In the genomic region with DNA sequence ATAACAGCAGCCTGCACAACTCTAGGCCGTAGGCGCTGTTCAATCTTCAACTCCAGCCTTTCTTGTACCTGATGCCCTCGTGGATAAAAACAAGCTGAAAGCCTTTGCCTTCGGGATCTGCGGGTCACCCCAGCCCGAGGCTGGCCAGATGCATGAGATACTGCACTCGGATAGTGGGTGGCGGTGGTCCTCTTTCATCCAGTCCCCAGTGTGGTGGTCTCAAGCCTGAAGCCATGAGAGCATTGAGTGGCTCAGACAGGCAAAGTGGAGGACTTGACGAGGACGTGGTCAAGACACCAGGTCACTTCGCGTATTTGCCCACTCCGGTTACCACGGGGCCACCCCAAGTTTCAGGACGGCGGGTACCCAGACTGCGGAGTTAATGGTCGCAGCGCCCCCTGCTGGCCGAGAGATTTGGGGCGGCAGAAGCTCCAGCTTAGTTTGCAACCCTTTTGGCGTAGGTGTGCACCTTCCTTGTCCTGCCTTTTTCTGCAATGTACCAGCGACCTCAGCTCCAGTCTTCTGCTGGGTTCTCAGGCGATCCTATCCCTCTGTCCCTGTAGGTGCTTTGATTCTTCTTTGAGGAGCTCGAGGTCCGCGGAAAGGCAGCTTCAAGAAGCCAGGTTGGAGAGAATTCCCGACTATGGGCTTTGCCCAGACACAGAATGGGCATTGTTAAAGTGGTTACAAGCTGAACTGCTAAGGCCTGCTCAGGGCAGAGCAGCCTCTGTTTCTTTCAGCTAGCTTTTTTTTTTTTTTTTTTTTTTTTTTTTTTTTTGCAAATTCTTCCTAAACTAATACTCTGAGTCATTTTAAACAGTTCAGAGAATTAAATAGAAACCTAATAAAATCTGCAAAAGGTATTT, we compare ENCODE assay signal across 7 mouse cellular contexts. TPM values are rescaled to one million over a fixed set of nuclear protein-coding genes. Genes with fewer than 3 reads are reported as not detected.
DNase-seq lines count a peak whose midpoint lies in the region; ATAC-seq and TF ChIP-seq lines count a peak whose summit lies in the region.

No protein-coding gene starts in this region.

- peaks cover 13% of the 10 kb centered on the region for H3K27me3 ChIP-seq in limb, embryonic 10.5 days (ENCODE audit: low read depth, poor library complexity, severe bottlenecking)
- no peaks in the 10 kb centered on the region for H3K27me3 ChIP-seq in midbrain, embryonic 11.5 days (ENCODE audit: control insufficient read depth, insufficient read depth, low read length)
- H3K27me3 ChIP-seq in small intestine, adult 2 months (ENCODE audit: control insufficient read depth, insufficient read depth, low read length): no peaks in the 10 kb centered on the region

- H3K9me3 ChIP-seq in limb, embryonic 10.5 days (replicated peaks): no peaks in the 10 kb centered on the region
- H3K9me3 ChIP-seq in midbrain, embryonic 11.5 days (ENCODE audit: control insufficient read depth, low read length): no peaks in the 10 kb centered on the region

- peak overlapping the region; percentile 48 for H3K4me3 ChIP-seq in gastrocnemius, adult 2 months
- H3K4me3 ChIP-seq in limb, embryonic 10.5 days: peak overlapping the region; percentile 18
- H3K4me3 ChIP-seq in midbrain, embryonic 11.5 days (ENCODE audit: low read depth, low read length): no peak overlapping the region
- no peak overlapping the region for H3K4me3 ChIP-seq in small intestine, adult 2 months (ENCODE audit: low read depth, low read length)

- intact Hi-C loops in gastrocnemius, adult 2 months (cut with DNase I): loop anchor here (1.0 kb wide), 2 partner anchors 45 to 48 kb away; no protein-coding TSS in a partner anchor

- TF ChIP-seq CTCF in gastrocnemius, adult 2 months (IDR thresholded peaks at IDR 0.05): peak; percentile 95
- peak; percentile 88 for TF ChIP-seq CTCF in small intestine, adult 2 months (IDR thresholded peaks at IDR 0.05; ENCODE audit: extremely low read depth, insufficient read length, insufficient replicate concordance, low read depth, low read length)

- H3K27ac ChIP-seq in gastrocnemius, adult 2 months: peak overlapping the region; percentile 48
- 0 out of 2 replicates have a peak overlapping the region, but pooled peaks have one; percentile 3 for H3K27ac ChIP-seq in limb, embryonic 10.5 days
- no peak overlapping the region for H3K27ac ChIP-seq in midbrain, embryonic 11.5 days (ENCODE audit: low read depth, low read length)
- H3K27ac ChIP-seq in small intestine, adult 2 months (ENCODE audit: insufficient read depth, low read depth, low read length): no peak overlapping the region

- 11% methylated on average over 28 of the region's 28 CpGs for WGBS in limb, embryonic 10.5 days
- WGBS in midbrain, embryonic 11.5 days: 12% methylated on average over 28 of the region's 28 CpGs
- WGBS in small intestine, adult 2 months: 12% methylated on average over 28 of the region's 28 CpGs

- peak; percentile 90 to 93 for DNase-seq in cerebellum, postnatal 25 days
- peak; percentile 90 for DNase-seq in gastrocnemius, adult 2 months
- DNase-seq in induced T-regulatory cell, adult 2 months (ENCODE audit: low read depth): peak; percentile 87
- peak; percentile 91 for DNase-seq in limb, embryonic 10.5 days (ENCODE audit: low spot score)
- DNase-seq in midbrain, embryonic 11.5 days (ENCODE audit: low spot score, missing footprints): peak; percentile 99

- peak overlapping the region; percentile 27; the same call in 1 of the 2 replicates for H3K4me2 ChIP-seq in midbrain, embryonic 11.5 days

- ATAC-seq in activated CD4-positive, CD25-positive, alpha-beta regulatory T cell, adult 4 months: peak; percentile 73
- ATAC-seq in midbrain, embryonic 11.5 days (ENCODE audit: low FRiP score): peak; percentile 27; the same call in 1 of the 2 replicates

- H3K9ac ChIP-seq in midbrain, embryonic 11.5 days (ENCODE audit: low read length): no peak overlapping the region

- no peaks in the 10 kb centered on the region for H3K36me3 ChIP-seq in limb, embryonic 10.5 days
- no peaks in the 10 kb centered on the region for H3K36me3 ChIP-seq in midbrain, embryonic 11.5 days (ENCODE audit: control insufficient read depth, insufficient read depth, low read length)
- H3K36me3 ChIP-seq in small intestine, adult 2 months (ENCODE audit: control insufficient read depth, insufficient read depth, low read length): no peaks in the 10 kb centered on the region

- H3K4me1 ChIP-seq in limb, embryonic 10.5 days: peaks cover 17% of the 10 kb centered on the region
- H3K4me1 ChIP-seq in midbrain, embryonic 11.5 days (ENCODE audit: control insufficient read depth, insufficient read depth, low read length): no peaks in the 10 kb centered on the region
- H3K4me1 ChIP-seq in small intestine, adult 2 months (ENCODE audit: control insufficient read depth, insufficient read depth, insufficient read length, low read length): peaks cover 7% of the 10 kb centered on the region; the same call in 1 of the 2 replicates

- TF ChIP-seq POLR2A in small intestine, adult 2 months (IDR thresholded peaks at IDR 0.05; ENCODE audit: low read depth, low read length): no peak

RNA-seq across cellular contexts. Expression of a gene that starts 14.4 kb away (rescaled TPM):
- polyA plus RNA-seq in activated CD4-positive, CD25-positive, alpha-beta regulatory T cell, adult 4 months (2017; shearing (Covaris generic)): 1 to 10 TPM; 2.6 to 3.6 TPM
- total RNA-seq in gastrocnemius, adult 2 months (2021): 10 to 100 TPM; 34.4 to 46.6 TPM
- 46.6 and 48.2 TPM in 2 replicates for polyA plus RNA-seq in limb, embryonic 10.5 days (2016; fragmentation: Nextera tagmentation; extraction: Ambion mirVana)
- polyA plus RNA-seq in midbrain, embryonic 11.5 days (2014; fragmentation: Nextera tagmentation; extraction: Ambion mirVana): 30.1 and 30.5 TPM in 2 replicates
- polyA plus RNA-seq in small intestine, adult 2 months (2012; rRNA removed): 38.3 and 60.3 TPM in 2 replicates

RNA-seq across cellular contexts. Expression of a gene that starts 56.9 kb away (rescaled TPM):
- 10 to 100 TPM; 25.4 to 30.9 TPM for polyA plus RNA-seq in activated CD4-positive, CD25-positive, alpha-beta regulatory T cell, adult 4 months (2017; shearing (Covaris generic))
- 10 to 100 TPM in 1 of 2 experiments, 1 to 10 TPM in 1; 8.1 to 11.6 TPM for total RNA-seq in gastrocnemius, adult 2 months (2021)
- 98.5 and 99.0 TPM in 2 replicates for polyA plus RNA-seq in limb, embryonic 10.5 days (2016; fragmentation: Nextera tagmentation; extraction: Ambion mirVana)
- polyA plus RNA-seq in midbrain, embryonic 11.5 days (2014; fragmentation: Nextera tagmentation; extraction: Ambion mirVana): 72.5 and 81.7 TPM in 2 replicates
- polyA plus RNA-seq in small intestine, adult 2 months (2012; rRNA removed): 55.7 and 59.1 TPM in 2 replicates

RNA-seq across cellular contexts. Expression of a gene that starts 57.3 kb away (rescaled TPM):
- polyA plus RNA-seq in activated CD4-positive, CD25-positive, alpha-beta regulatory T cell, adult 4 months (2017; shearing (Covaris generic)): 10 to 100 TPM; 13.5 to 15.0 TPM
- 1 to 10 TPM; 3.9 to 6.6 TPM for total RNA-seq in gastrocnemius, adult 2 months (2021)
- polyA plus RNA-seq in limb, embryonic 10.5 days (2016; fragmentation: Nextera tagmentation; extraction: Ambion mirVana): 10.8 and 12.3 TPM in 2 replicates
- 10.8 and 11.0 TPM in 2 replicates for polyA plus RNA-seq in midbrain, embryonic 11.5 days (2014; fragmentation: Nextera tagmentation; extraction: Ambion mirVana)
- 14.5 and 16.4 TPM in 2 replicates for polyA plus RNA-seq in small intestine, adult 2 months (2012; rRNA removed)

Comparison
In these comparisons a context has a peak if more than half of its experiments do, and no peak if none do; other contexts are left out.
1. H3K27ac ChIP-seq: peak in gastrocnemius, adult 2 months (single experiment) and limb, embryonic 10.5 days (single experiment); none in midbrain, embryonic 11.5 days (single experiment) and small intestine, adult 2 months (single experiment).
2. H3K4me3 ChIP-seq: peak in gastrocnemius, adult 2 months (single experiment) and limb, embryonic 10.5 days (single experiment); none in midbrain, embryonic 11.5 days (single experiment) and small intestine, adult 2 months (single experiment).
3. Peak in every context shown above with its lines, with median percentiles within 50 percentile points of each other: DNase-seq.